Mouse (Mus musculus) intestine, postnatal 0 days (tissue): ENCODE measurements around the gene Adsl. TPM values are rescaled to one million over a fixed set of nuclear protein-coding genes. Genes with fewer than 3 reads are reported as not detected.

Experiments
- ATAC-seq: fragments of 200-750 bp; cut with Nextera tagmentation; 2 replicates; pipeline ENCODE4 v1.8.0; 2017; ENCODE audit warnings: mild to moderate bottlenecking, moderate TSS enrichment, moderate library complexity
- H3K27ac ChIP-seq: fragments of 300-500 bp; sonication (generic); 2 replicates; pipeline ENCODE4 v1.5.1; 2014; ENCODE audit warnings: mild to moderate bottlenecking, low read depth, low read length, moderate library complexity
- H3K27me3 ChIP-seq: fragments of 300-500 bp; sonication (generic); replicated peaks from 2 replicates; pipeline ENCODE4 v1.6.1; 2014; ENCODE audit warnings: low read length, mixed read lengths; ENCODE audit not compliant: control insufficient read depth, insufficient read depth
- H3K36me3 ChIP-seq: fragments of 300-500 bp; sonication (generic); 2 replicates; pipeline ENCODE4 v1.6.1; 2014; ENCODE audit warnings: mild to moderate bottlenecking, moderate library complexity; ENCODE audit not compliant: control insufficient read depth, insufficient read depth
- H3K4me1 ChIP-seq: fragments of 300-500 bp; sonication (generic); replicated peaks from 2 replicates; pipeline ENCODE4 v1.6.1; 2014; ENCODE audit warnings: antibody characterized with exemption, low read length, mixed read lengths; ENCODE audit not compliant: control insufficient read depth, insufficient read depth
- H3K4me2 ChIP-seq: fragments of 300-500 bp; sonication (generic); replicated peaks from 2 replicates; pipeline ENCODE4 v1.6.1; 2014; ENCODE audit warnings: low read depth, mild to moderate bottlenecking, moderate library complexity
- H3K4me3 ChIP-seq: fragments of 300-500 bp; sonication (generic); 2 replicates; pipeline ENCODE4 v1.5.1; 2014; ENCODE audit warnings: low read depth, low read length
- H3K9ac ChIP-seq: fragments of 300-500 bp; sonication (generic); 2 replicates; pipeline ENCODE4 v1.6.1; 2014; ENCODE audit warnings: mild to moderate bottlenecking, low read depth, low read length
- H3K9me3 ChIP-seq: fragments of 300-500 bp; sonication (generic); 2 replicates; pipeline ENCODE4 v1.6.1; 2016; ENCODE audit warnings: mixed run types; ENCODE audit not compliant: control insufficient read depth
- CTCF ChIP-seq: sonication (generic); IDR thresholded peaks from 2 replicates; pipeline ENCODE4 v1.5.1; 2016; ENCODE audit warnings: low read depth, mild to moderate bottlenecking, control low read depth, antibody characterized with exemption, moderate library complexity
- WGBS: fragments of 180-500 bp; shearing (Covaris S2); extraction: QIAGEN DNeasy Blood & Tissue Kit; methylation state at CpG from one replicate; pipeline ENCODE4 v1.1.7; 2014; 5-methylcytosine and 5-hydroxymethylcytosine counted together
- microRNA-seq: library from miRNA; unstranded; fragments of <30 nt; microRNA quantifications from one replicate; pipeline ENCODE4, GENCODE M21; 2016
- polyA plus RNA-seq: library from polyadenylated mRNA; unstranded; fragments of >200 nt; fragmentation: Nextera tagmentation; extraction: Ambion mirVana; gene quantifications from 2 replicates; pipeline ENCODE4 v1.2.1, GENCODE M21; 2015

Adsl gene
- polyA plus RNA-seq, 1 experiment from 2014 or later = 31.9 TPM

DNA sequence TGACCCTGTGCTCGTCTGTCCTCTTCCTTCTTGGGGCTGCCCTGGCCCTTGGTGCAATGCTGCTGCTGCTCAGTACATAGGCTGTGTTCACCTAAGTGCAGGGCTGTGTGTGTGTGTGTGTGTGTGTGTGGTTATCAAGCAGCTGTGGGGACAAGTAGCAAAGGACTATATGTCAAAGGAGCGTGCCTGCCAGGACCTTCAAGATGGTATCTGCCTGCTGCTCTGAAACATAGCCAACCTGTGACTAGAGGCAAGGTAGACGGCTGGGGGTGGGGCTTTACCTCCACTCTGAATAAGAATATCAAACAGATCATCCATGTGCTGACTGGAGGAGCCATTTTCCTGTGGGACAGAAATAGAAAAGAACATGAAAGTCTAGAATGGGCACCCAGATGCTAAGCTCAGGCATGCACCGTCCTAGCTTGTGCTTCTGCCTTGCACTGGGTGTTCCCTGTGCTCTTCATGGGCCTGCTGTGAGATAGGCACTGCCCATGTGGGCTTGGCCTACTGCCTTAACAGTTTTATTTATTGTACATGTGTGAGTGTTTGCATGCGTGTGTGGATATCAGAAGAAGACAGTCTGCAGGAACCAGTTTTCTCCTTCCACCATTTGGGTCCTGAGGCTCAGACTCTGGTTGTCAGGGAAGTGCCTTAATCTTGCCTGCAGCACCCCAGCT lies 66.9 kb downstream of the Adsl start:
- peaks cover 84% of the 10 kb centered on the region for H3K36me3 ChIP-seq
- H3K9ac ChIP-seq = no peak overlapping the region
- H3K9me3 ChIP-seq = no peaks in the 10 kb centered on the region
- H3K27ac ChIP-seq = no peak overlapping the region
- ATAC-seq = no peak
- no peak overlapping the region for H3K4me2 ChIP-seq
- TF ChIP-seq CTCF = no peak
- no peak overlapping the region for H3K4me3 ChIP-seq
- WGBS = 78% methylated on average over 5 of the region's 5 CpGs
- no peaks in the 10 kb centered on the region for H3K27me3 ChIP-seq
- no peaks in the 10 kb centered on the region for H3K4me1 ChIP-seq

DNA sequence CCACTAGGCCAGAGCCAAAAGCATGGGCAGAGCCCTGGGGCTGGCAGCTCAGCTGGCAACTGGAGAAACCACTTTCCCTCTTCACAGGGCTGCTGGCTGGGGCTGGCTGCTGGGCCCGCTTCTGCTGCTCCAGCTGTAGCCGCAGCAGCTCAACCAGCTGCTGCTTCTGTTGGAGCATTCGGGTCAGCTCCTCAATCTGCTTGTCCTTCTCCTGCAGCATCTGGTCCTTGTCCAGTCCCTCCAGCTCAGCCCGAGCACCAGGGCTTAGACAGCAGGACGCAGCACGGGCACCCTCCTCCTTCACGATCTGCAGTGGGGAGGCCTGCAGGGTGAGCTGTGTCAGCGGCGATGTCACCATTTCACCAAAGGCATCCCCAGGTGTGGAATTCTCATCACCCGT lies 68.2 kb downstream of the Adsl start:
- Histone ChIP-seq H3K4me1 (no peaks in the 10 kb centered on the region), H3K4me3 (no peak overlapping the region), H3K4me2 (no peak overlapping the region), H3K9ac (no peak overlapping the region), H3K36me3 (peaks cover 85% of the 10 kb centered on the region), H3K27me3 (no peaks in the 10 kb centered on the region), H3K27ac (no peak overlapping the region), H3K9me3 (no peaks in the 10 kb centered on the region)
- no peak for ATAC-seq
- 84% methylated on average over 10 of the region's 10 CpGs for WGBS
- TF ChIP-seq CTCF = no peak

GRCm38 (mm10) chr15:81017308-81017707 lies 69.0 kb downstream of the Adsl start:
- no peaks in the 10 kb centered on the region for H3K4me1 ChIP-seq
- H3K4me3 ChIP-seq = no peak overlapping the region
- no peaks in the 10 kb centered on the region for H3K27me3 ChIP-seq
- TF ChIP-seq CTCF = no peak
- no peak for ATAC-seq
- no peak overlapping the region for H3K9ac ChIP-seq
- 88% methylated on average over 7 of the region's 7 CpGs for WGBS
- no peak overlapping the region for H3K4me2 ChIP-seq
- no peaks in the 10 kb centered on the region for H3K9me3 ChIP-seq
- peaks cover 90% of the 10 kb centered on the region for H3K36me3 ChIP-seq
- H3K27ac ChIP-seq = no peak overlapping the region

Small RNAs within 50 kb of the gene (microRNA-seq; reads per million reads assigned to microRNA genes)
- 5.4 reads per million, percentile 14 among the genes with 10 or more reads in this experiment for gene Mir5113

Other genes with a start within 250 kb of the Adsl start
- 6.5 and 8.9 TPM in 2 replicates for gene Tnrc6b, start 237.2 kb upstream of the Adsl start, polyA plus RNA-seq
- gene Sgsm3, start 29.3 kb downstream of the Adsl start, polyA plus RNA-seq = 13.3 and 13.4 TPM in 2 replicates
- 9.0 and 10.3 TPM in 2 replicates for gene Mrtfa, start 242.3 kb downstream of the Adsl start, polyA plus RNA-seq